Mouse (Mus musculus) kidney, postnatal 36 days (tissue): ENCODE results near the gene Coq5.
"Not testable (repeated sequence)": the region's sequence is repeated elsewhere in the genome, so short reads cannot be mapped to it uniquely, and the experiment has no call there.

ENCODE experiments used
- DNase-seq, 2 experiments: peaks; one replicate each; pipeline ENCODE4 v3.0.0; 2021 to 2022; ENCODE audit warnings: mixed read lengths in 2 of 2

Gene Coq5

GRCm38 (mm10) chr5:115267469-115268045 is 11.9 kb upstream of the Coq5 start:
- no peak for DNase-seq

- DNase-seq, result peak in 1 of 2 experiments; percentile 49
These were observed 11.2 kb upstream of the Coq5 start for GRCm38 (mm10) chr5:115268266-115268665.

- DNase-seq, result no peak
These were observed 9.5 kb upstream of the Coq5 start for GRCm38 (mm10) chr5:115269969-115270368.

GRCm38 (mm10) chr5:115271931-115272811 is 7.3 kb upstream of the Coq5 start:
- DNase-seq, result peak in 1 of 2 experiments; percentile 64

GRCm38 (mm10) chr5:115272812-115273548 is 6.5 kb upstream of the Coq5 start, which contains the start of gene Rnf10:
Gene Rnf10, minus strand, starts transcription at chr5:115272898.
- peak; percentile 96 to 98 for DNase-seq

- DNase-seq, result no peak
These were observed 5.8 kb upstream of the Coq5 start for GRCm38 (mm10) chr5:115273549-115274135.

GRCm38 (mm10) chr5:115274353-115274752 is 5.1 kb upstream of the Coq5 start:
- no peak for DNase-seq

- no peak for DNase-seq
These were observed 4.7 kb upstream of the Coq5 start for GRCm38 (mm10) chr5:115274771-115275170.

- peak in 1 of 2 experiments; percentile 67 for DNase-seq
These were observed 3.5 kb upstream of the Coq5 start for GRCm38 (mm10) chr5:115275998-115276397.

- no peak for DNase-seq
These were observed 1.4 kb upstream of the Coq5 start for GRCm38 (mm10) chr5:115278053-115278452.

GRCm38 (mm10) chr5:115278785-115279184 is 681 bp upstream of the Coq5 start:
- no peak for DNase-seq

GRCm38 (mm10) chr5:115280050-115280687 is 703 bp downstream of the Coq5 start:
- peak in 1 of 2 experiments; percentile 51 for DNase-seq

- DNase-seq, result peak in 1 of 2 experiments; percentile 34
These were observed 5.3 kb downstream of the Coq5 start for GRCm38 (mm10) chr5:115284735-115285134.

- DNase-seq, result no peak
These were observed 14.7 kb downstream of the Coq5 start for GRCm38 (mm10) chr5:115294173-115294572.

GRCm38 (mm10) chr5:115296347-115296746 is 16.9 kb downstream of the Coq5 start:
- DNase-seq, result no peak

- peak; percentile 70 to 77 for DNase-seq
These were observed 20.7 kb downstream of the Coq5 start for GRCm38 (mm10) chr5:115300035-115300744.

GRCm38 (mm10) chr5:115300792-115301614 is 21.5 kb downstream of the Coq5 start, which contains the start of gene Dynll1:
Gene Dynll1, minus strand, starts transcription at chr5:115300999.
- peak; percentile 99 to 100 for DNase-seq

- DNase-seq, result no peak
These were observed 22.1 kb downstream of the Coq5 start for GRCm38 (mm10) chr5:115301615-115302014.

- DNase-seq, result not testable (repeated sequence)
These were observed 22.7 kb downstream of the Coq5 start for GRCm38 (mm10) chr5:115302190-115302589.

GRCm38 (mm10) chr5:115312354-115312753 is 32.9 kb downstream of the Coq5 start:
- no peak for DNase-seq
